Mouse (Mus musculus) bone marrow macrophage, adult 2 months (primary cell): ENCODE results near the gene Tcte3.
"Not testable (repeated sequence)": the region's sequence is repeated elsewhere in the genome, so short reads cannot be mapped to it uniquely, and the experiment has no call there.

Source experiments
- CTCF ChIP-seq: IDR thresholded peaks from 2 replicates; pipeline ENCODE4 v1.5.1; 2012; ENCODE audit warnings: low read depth, mild to moderate bottlenecking, low read length, moderate library complexity
- POLR2A ChIP-seq: IDR thresholded peaks from 2 replicates; pipeline ENCODE4 v1.6.1; 2012; ENCODE audit warnings: mild to moderate bottlenecking, low read depth, low read length, borderline replicate concordance

GRCm38 (mm10) chr17:15040455-15040854, 833 bp downstream of the Tcte3 start:
- not testable (repeated sequence) for TF ChIP-seq CTCF, POLR2A
